Mouse (Mus musculus) C2C12 (cell line): Measurements from ENCODE around the gene Rnf144a.

Experiments
- CTCF ChIP-seq: IDR thresholded peaks from one replicate; pipeline ENCODE4 v1.5.1; 2011; ENCODE audit not compliant: control insufficient read depth, insufficient read depth, insufficient read length
- USF1 ChIP-seq: IDR thresholded peaks from one replicate; pipeline ENCODE4 v1.6.1; 2011; ENCODE audit warnings: low read depth, mild to moderate bottlenecking, control low read depth, moderate library complexity

- no peak for TF ChIP-seq CTCF
- TF ChIP-seq USF1, result no peak
Observed at GRCm38 (mm10) chr12:26370004-26370403, 45.0 kb downstream of the Rnf144a start.
